Mouse (Mus musculus): ENCODE measurements at regions not wholly inside any gene's neighbourhood (a gene's known extent, or its start where the extent isn't known, plus 50 kb on each side); places are given as distances from the start of the nearest gene placed in this dataset.
"Not testable (repeated sequence)": the region's sequence is repeated elsewhere in the genome, so short reads cannot be mapped to it uniquely, and the experiment has no call there.

DNA sequence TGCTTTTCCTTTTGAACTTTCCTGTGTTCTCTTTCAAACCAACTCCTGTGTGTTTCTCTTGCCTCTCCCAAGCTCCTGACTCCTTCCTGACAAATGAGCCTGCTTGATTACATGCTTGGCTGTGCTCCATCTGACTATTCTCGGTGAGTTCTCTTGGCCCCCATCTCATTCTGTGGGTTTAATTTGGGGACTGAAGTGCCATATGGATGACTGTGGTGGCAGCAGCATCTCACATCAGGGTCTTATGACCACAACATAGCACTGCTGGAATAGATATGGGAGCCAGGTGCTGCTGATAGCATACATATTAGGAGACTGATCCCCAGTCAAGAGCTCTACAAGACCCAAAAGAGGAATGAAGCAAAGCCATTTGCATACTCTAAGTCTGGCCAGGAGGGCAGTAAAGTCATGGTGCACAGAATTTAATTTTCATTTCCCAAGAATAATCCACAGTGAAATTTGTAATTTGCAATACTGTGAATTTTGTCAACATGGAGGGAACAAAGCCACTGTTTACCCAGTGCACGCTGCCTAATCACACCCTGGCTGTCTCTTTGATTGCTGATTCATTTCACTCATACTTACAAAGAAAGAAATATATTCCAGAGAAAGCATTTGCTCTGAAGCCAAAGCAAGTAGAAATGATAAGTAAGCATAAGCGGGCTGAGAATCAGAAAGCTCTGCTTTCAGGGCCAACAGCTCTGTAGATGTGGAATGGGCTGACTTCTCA is 1478.4 kb upstream of the Gm7489 start:
- DNase-seq (ENCODE audit: low spot score in 2 of 2), result no peak

GRCm38 (mm10) chr15:52412869-52413771 is 1471.6 kb upstream of the Gm7489 start:
- peak; percentile 66 to 78 for DNase-seq (ENCODE audit: low spot score in 2 of 2)

GRCm38 (mm10) chr15:52425976-52426375 is 1458.7 kb upstream of the Gm7489 start:
- DNase-seq (ENCODE audit: low spot score in 2 of 2), result no peak

- no peak for DNase-seq (ENCODE audit: low spot score in 2 of 2)
These were observed 1454.1 kb upstream of the Gm7489 start for GRCm38 (mm10) chr15:52430491-52431158.

DNA sequence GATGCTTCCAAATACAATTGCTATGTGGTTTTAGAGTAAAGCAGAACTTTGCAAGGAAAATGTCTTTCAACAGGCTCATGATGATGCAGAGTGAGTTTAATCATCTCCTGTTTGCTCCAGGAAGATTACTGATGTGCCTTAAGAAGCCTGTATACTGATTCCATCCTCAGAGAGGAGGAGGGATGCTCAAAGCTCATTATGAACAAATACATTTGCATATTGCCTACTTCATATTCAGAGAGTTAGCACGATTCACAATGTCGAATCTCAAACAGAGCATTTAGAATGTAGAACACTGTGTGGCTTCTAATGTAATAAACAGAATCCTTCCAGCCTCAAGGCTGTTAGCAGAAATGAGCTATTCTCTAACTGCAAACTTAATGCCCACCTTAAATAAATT is 1451.1 kb upstream of the Gm7489 start:
- no peak for DNase-seq (ENCODE audit: low spot score in 2 of 2)

GRCm38 (mm10) chr15:52438403-52438802 is 1446.3 kb upstream of the Gm7489 start:
- DNase-seq (ENCODE audit: low spot score in 2 of 2), result no peak

DNA sequence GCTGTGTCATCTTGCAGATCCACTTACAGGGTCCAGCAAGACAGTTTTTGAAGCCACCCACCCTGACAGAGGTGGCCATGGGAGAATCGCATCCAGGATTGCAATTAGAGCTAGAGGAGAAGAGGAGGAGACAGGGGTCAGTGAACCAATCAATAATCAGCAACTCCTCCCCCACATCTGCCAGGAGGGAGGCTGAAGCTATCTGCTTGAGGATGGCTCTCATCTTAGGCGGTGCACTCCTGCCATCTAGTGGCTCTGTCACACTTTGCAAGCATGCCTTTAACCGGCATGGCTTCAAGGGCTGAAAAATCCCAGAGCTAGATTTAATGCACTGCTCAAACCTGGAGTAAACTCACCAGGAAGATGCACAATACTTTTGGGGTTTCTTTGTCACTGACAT is 1425.9 kb upstream of the Gm7489 start:
- DNase-seq (ENCODE audit: low spot score in 2 of 2), result peak; percentile 81 to 91

GRCm38 (mm10) chr15:52459315-52459714 is 1425.4 kb upstream of the Gm7489 start:
- no peak for DNase-seq (ENCODE audit: low spot score in 2 of 2)

DNA sequence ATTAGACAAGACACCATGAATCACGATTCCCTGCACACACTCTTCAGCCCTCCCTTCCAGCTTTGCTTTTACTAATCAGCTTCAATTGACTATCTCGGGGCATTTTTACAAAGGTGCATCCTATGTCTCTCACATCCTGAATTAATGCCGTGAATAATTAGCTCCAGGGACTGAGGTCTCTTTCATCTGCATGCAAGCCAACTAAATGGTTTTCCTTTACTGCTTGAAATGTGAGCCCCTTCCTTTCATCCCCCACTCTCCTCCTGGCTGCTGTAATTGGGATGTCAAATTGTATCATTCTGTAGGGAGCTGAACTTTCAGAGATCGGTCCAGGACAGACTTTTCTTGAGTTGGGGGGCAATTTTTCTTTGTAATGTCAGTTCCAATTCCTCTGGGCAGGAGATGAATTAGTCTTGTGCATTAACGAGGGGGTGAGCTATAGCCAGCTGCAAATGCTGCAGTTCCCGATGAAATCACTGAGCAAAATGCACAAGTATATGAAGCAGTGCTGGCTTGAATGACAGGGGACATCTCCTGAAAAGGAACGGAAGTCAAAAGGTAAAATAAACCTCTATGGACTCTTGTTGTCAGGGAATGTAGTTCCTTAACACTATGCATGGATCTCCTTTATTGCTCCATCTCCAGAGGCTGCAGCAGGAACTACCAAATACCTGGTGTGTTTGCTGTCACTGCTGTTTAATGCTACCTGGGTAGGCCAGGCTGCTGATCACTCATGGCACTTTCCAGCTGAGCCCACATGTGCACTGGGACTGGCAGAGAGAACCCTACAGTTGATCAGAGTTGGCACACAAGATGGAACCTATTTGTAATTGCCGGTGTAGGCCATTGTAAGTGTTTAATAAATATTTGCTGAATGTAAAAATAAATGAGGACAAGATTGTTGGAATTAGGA is 1420.2 kb upstream of the Gm7489 start:
- no peak for DNase-seq (ENCODE audit: low spot score in 2 of 2)

DNA sequence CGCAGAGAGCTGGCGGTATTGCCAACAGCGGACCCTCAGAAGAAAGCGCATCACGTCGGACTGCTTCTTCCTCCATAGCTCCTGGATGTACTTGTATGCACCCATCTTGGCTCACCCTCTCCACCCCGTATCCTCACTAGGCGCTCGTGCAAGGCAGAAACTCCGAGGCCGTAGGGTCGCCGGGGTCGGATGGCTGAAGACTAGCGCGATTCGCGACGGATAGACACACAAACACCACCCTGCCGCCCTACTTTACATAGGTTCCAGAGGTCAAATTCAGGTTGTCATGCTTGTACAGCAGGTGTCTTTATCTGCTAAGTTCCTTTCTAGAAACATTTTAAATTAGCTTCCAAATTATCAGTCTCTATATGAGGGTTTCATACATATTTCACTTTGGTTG is 1406.6 kb upstream of the Gm7489 start:
- not testable (repeated sequence) for DNase-seq (ENCODE audit: low spot score in 2 of 2)

- no peak for DNase-seq (ENCODE audit: low spot score in 2 of 2)
These were observed 1403.9 kb upstream of the Gm7489 start for GRCm38 (mm10) chr15:52480834-52481233.

DNA sequence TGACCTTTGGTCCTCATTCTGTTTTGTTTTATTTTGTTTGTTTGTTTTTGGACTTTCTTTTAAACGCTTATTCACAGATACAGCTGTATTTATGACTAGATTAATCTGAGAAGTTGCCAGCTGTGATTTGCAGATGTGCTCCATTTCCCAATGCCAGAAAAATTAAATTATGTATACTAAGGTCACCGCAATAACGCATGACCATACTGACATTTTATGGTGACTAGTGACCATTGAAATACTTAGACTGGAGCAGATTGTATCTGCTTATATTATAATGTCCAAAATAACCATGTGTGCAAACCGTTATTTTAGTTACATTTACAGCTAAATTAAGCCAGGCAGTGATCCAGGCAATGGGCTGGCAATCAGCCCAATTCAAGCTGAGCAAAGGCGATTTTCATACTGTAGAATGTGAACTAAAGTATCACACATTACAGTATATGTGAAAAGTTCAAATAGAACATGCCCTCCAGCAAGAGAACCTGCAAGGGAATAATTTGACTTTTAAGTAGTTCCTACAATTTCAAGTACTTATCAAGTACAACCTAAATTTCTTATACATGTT is 1401.0 kb upstream of the Gm7489 start:
- DNase-seq (ENCODE audit: low spot score in 2 of 2), result no peak

- no peak for DNase-seq (ENCODE audit: low spot score in 2 of 2)
These were observed 1400.4 kb upstream of the Gm7489 start for GRCm38 (mm10) chr15:52484276-52484675.

GRCm38 (mm10) chr15:52505278-52505831 is 1379.4 kb upstream of the Gm7489 start:
- DNase-seq (ENCODE audit: low spot score in 2 of 2), result no peak

GRCm38 (mm10) chr15:52506930-52507329 is 1377.8 kb upstream of the Gm7489 start:
- DNase-seq (ENCODE audit: low spot score in 2 of 2), result no peak

DNA sequence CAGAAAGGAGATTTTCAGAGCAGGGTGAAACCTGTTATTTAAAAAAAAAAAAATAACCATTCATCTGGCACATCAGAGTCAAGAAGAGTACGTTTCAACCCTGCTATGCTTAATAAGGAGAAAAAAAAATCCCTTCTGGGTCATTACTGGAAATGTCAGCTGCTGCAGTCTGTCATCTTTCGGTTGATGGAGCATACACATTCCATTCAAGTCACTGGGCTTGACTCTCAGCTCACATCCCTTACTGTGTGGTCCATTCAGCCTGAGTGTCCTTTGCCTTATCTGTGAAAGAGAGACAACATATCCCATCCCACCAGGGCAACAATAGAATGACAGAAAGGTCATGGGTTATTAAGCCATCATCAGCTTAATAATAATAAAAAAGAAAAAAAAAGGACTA is 1376.1 kb upstream of the Gm7489 start:
- DNase-seq (ENCODE audit: low spot score in 2 of 2), result no peak

GRCm38 (mm10) chr15:52510137-52510536 is 1374.6 kb upstream of the Gm7489 start:
- no peak for DNase-seq (ENCODE audit: low spot score in 2 of 2)

- DNase-seq (ENCODE audit: low spot score in 2 of 2), result no peak
These were observed 1348.1 kb upstream of the Gm7489 start for GRCm38 (mm10) chr15:52536594-52536993.

GRCm38 (mm10) chr15:52558682-52559081 is 1326.0 kb upstream of the Gm7489 start:
- DNase-seq (ENCODE audit: low spot score in 2 of 2), result no peak

GRCm38 (mm10) chr15:52564078-52564477 is 1320.6 kb upstream of the Gm7489 start:
- DNase-seq (ENCODE audit: low spot score in 2 of 2), result no peak

Data from layer of hippocampus, adult 8-10 months (tissue).